Mouse (Mus musculus) limb, embryonic 11.5 days (tissue): ENCODE measurements around the gene Atxn2l. TPM values are rescaled to one million over a fixed set of nuclear protein-coding genes. Genes with fewer than 3 reads are reported as not detected.

Experiments
- ATAC-seq: fragments of 200-750 bp; cut with Nextera tagmentation; 2 replicates; pipeline ENCODE4 v1.8.0; 2017; ENCODE audit warnings: low read depth; ENCODE audit not compliant: insufficient number of reproducible peaks, low FRiP score, low TSS enrichment
- DNase-seq: peaks from one replicate; pipeline ENCODE4 v3.0.0-alpha.2; 2015; ENCODE audit warnings: low spot score
- H3K27ac ChIP-seq: fragments of 300-500 bp; sonication (generic); replicated peaks from 2 replicates; pipeline ENCODE4 v1.5.1; 2014; ENCODE audit warnings: low read depth, mild to moderate bottlenecking, low read length
- H3K27me3 ChIP-seq: fragments of 300-500 bp; sonication (generic); 2 replicates; pipeline ENCODE4 v1.6.1; 2014; ENCODE audit warnings: mild to moderate bottlenecking, low read length, mixed read lengths; ENCODE audit not compliant: control insufficient read depth, insufficient read depth
- H3K36me3 ChIP-seq: fragments of 300-500 bp; sonication (generic); 2 replicates; pipeline ENCODE4 v1.6.1; 2014; ENCODE audit warnings: mild to moderate bottlenecking, low read length, moderate library complexity, mixed read lengths; ENCODE audit not compliant: control insufficient read depth, insufficient read depth
- H3K4me1 ChIP-seq: fragments of 300-500 bp; sonication (generic); 2 replicates; pipeline ENCODE4 v1.6.1; 2014; ENCODE audit warnings: low read length, mixed read lengths; ENCODE audit not compliant: control insufficient read depth, insufficient read depth
- H3K4me2 ChIP-seq: fragments of 300-500 bp; sonication (generic); 2 replicates; pipeline ENCODE4 v1.6.1; 2014; ENCODE audit warnings: low read depth, mild to moderate bottlenecking, moderate library complexity; ENCODE audit not compliant: severe bottlenecking
- H3K4me3 ChIP-seq: fragments of 300-500 bp; sonication (generic); 2 replicates; pipeline ENCODE4 v1.5.1; 2014; ENCODE audit warnings: low read depth, low read length
- H3K9ac ChIP-seq: fragments of 300-500 bp; sonication (generic); 2 replicates; pipeline ENCODE4 v1.6.1; 2014; ENCODE audit warnings: mild to moderate bottlenecking, low read length
- H3K9me3 ChIP-seq: fragments of 300-500 bp; sonication (generic); 2 replicates; pipeline ENCODE4 v1.6.1; 2016; ENCODE audit warnings: low read length; ENCODE audit not compliant: control insufficient read depth
- WGBS: fragments of 180-500 bp; shearing (Covaris S2); extraction: QIAGEN DNeasy Blood & Tissue Kit; methylation state at CpG from one replicate; pipeline ENCODE4 v1.1.7; 2014; 5-methylcytosine and 5-hydroxymethylcytosine counted together
- polyA plus RNA-seq: library from polyadenylated mRNA; unstranded; fragments of >200 nt; fragmentation: Nextera tagmentation; extraction: Ambion mirVana; gene quantifications from 2 replicates; pipeline ENCODE4 v1.2.1, GENCODE M21; 2014

The Atxn2l gene
- polyA plus RNA-seq, 1 experiment from 2014 or later, result 62.0 TPM

DNA sequence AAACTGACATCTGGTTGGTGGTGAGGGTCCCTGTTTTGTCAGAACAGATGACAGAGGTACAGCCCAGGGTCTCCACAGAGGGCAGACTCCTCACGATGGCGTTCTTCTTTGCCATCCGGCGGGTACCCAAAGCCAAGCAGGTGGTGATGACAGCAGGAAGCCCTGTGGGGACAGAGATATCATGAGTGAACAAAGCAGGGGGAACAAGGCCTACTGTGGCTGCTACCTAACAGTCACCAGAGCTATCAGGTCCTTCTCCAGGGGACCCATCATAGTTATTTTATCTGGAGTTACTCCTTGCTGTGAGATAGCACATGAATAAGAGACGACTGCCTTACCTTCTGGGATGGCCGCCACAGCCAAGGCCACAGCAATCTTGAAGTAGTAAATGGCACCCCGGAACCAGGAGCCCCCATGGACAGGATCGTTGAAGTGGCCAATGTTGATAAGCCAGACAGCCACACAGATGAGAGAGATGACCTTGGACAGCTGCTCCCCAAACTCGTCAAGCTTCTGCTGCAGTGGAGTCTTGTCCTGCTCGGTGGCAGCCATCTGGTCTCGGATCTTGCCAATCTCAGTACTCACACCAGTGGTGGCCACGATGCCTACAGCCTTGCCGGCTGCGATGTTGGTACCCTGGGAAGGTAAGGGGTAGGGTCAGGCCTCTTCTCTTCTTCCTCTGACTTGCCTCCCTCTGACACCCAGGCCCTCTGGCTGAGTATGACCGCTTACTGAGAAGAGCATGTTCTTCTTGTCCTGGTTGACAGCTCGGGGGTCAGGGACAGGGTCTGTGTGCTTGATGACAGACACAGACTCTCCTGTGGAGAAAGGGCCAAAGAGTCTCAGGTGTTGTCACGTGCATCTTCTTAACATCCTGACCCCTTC lies 46.6 kb downstream of the Atxn2l start:
- Histone ChIP-seq H3K9me3 (no peaks in the 10 kb centered on the region), H3K36me3 (no peaks in the 10 kb centered on the region), H3K9ac (no peak overlapping the region), H3K4me1 (0 out of 2 replicates have a peak, but pooled peaks cover 8% of the 10 kb centered on the region), H3K27ac (no peak overlapping the region), H3K4me2 (no peak overlapping the region), H3K27me3 (no peaks in the 10 kb centered on the region), H3K4me3 (no peak overlapping the region)
- WGBS, result 87% methylated on average over 17 of the region's 17 CpGs
- DNase-seq, result no peak
- ATAC-seq, result no peak

DNA sequence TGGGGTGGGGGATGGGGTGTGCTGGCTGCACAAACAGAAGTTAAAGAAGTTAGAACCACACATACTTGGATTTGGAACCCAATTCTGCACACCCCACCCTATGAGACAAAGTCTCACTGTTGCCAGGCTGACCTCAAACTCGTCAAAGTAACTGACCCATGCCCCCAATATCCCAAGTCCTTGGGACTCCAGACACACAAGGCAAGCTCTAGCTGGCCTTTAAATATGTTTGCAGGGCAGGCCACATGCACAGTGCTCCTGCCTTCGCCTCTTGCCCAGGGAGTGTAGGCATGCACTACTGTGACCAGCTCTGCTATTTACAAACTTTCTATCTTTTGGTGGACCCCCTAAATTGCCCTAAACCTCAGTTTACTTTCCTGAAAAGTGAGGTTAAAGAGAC lies 48.0 kb downstream of the Atxn2l start:
- Histone ChIP-seq H3K27ac (no peak overlapping the region), H3K4me3 (no peak overlapping the region), H3K9ac (no peak overlapping the region), H3K27me3 (no peaks in the 10 kb centered on the region), H3K4me2 (no peak overlapping the region), H3K9me3 (no peaks in the 10 kb centered on the region), H3K36me3 (no peaks in the 10 kb centered on the region), H3K4me1 (no peaks in the 10 kb centered on the region)
- ATAC-seq, result no peak
- DNase-seq, result no peak
- 82% methylated on average over 2 of the region's 2 CpGs for WGBS

DNA sequence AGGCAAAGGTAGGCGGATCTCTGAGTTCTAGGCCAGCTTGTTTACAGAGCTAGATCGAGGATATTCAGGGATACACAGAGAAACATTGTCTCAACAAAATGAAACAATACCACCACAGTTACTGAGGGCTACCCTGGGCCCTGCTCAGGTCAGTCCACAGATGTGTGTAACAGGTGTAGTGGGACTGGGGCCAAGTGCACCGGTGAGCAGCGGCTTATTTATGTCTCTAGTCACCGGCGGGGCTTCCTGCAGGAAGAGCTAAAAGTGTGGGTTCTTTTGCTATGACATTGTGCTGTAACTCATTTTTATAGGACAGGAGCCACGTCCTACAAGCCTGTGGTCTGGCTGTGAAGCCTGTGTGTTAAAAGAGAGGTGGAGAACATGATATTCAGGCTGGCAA lies 49.4 kb downstream of the Atxn2l start:
- 52% methylated on average over 7 of the region's 7 CpGs for WGBS
- Histone ChIP-seq H3K4me3 (no peak overlapping the region), H3K36me3 (no peaks in the 10 kb centered on the region), H3K9me3 (no peaks in the 10 kb centered on the region), H3K4me1 (no peaks in the 10 kb centered on the region), H3K9ac (no peak overlapping the region), H3K27ac (no peak overlapping the region), H3K27me3 (no peaks in the 10 kb centered on the region), H3K4me2 (no peak overlapping the region)
- DNase-seq (no peak), ATAC-seq (no peak)

DNA sequence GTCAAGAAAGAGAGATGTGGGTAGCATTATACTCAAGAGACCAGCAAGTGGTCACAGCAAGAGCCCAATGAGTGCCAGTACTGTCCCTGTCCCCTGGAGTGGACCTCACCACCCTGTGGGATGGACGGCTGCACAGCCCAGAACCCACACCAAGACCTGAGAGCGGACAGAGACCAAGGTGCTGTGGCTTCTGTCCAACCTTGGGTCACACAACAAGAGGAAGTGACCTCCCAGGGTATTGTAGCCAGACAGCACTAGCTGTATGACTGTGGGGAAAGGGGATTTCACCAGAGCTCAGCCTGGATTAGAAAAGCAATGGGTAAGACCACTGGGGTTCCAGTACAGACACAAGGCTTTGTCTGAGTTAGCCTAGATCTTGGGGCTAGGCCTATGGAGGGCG lies 51.0 kb downstream of the Atxn2l start:
- Histone ChIP-seq H3K27me3 (no peaks in the 10 kb centered on the region), H3K27ac (no peak overlapping the region), H3K4me1 (no peaks in the 10 kb centered on the region), H3K4me2 (no peak overlapping the region), H3K36me3 (no peaks in the 10 kb centered on the region), H3K4me3 (no peak overlapping the region), H3K9ac (no peak overlapping the region), H3K9me3 (no peaks in the 10 kb centered on the region)
- no peak for ATAC-seq
- 85% methylated on average over 3 of the region's 3 CpGs for WGBS
- no peak for DNase-seq

DNA sequence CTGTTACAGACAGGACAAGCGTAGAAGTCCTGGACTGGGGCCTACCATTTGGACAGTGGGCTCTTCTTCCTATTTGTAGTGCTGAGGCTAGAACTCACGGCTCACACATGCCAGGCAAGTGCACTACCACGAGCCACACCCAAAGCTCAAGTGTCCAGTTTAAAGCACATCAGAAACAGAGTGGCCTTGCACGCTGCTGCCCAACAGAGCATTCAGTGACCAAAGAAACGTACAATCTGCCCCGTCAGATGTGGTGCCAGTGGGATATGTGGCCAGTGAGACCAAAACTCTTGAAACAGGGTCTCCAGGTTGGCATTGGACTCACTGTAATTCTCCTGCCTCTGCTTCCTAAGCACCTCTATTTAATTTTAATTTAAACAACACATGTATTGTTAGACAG lies 52.6 kb downstream of the Atxn2l start:
- Histone ChIP-seq H3K27ac (no peak overlapping the region), H3K9me3 (no peaks in the 10 kb centered on the region), H3K9ac (no peak overlapping the region), H3K27me3 (no peaks in the 10 kb centered on the region), H3K4me3 (no peak overlapping the region), H3K4me2 (no peak overlapping the region), H3K36me3 (no peaks in the 10 kb centered on the region), H3K4me1 (no peaks in the 10 kb centered on the region)
- DNase-seq (no peak), ATAC-seq (no peak)
- 91% methylated on average over 6 of the region's 6 CpGs for WGBS

DNA sequence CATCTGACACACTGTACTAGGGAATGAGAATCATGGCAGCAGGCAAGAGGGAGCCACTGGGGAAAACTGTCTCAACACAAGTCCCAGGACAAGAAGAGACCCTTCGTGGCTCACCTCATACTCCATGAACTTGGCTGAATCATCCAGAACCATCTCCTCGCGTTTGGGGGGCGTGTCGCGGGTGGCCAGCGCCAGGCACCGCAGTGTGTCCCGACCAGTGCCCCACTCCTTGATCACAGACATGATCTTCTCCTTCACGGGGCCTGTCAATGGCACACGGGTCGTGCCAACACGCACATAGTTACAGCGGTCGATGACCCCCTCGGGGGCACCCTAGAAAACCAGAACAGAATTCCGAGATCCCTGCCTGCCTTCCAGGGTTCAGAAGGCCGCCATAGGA lies 53.2 kb downstream of the Atxn2l start:
- no peak overlapping the region for H3K4me3 ChIP-seq
- no peak overlapping the region for H3K4me2 ChIP-seq
- H3K27ac ChIP-seq, result no peak overlapping the region
- H3K4me1 ChIP-seq, result no peaks in the 10 kb centered on the region
- no peaks in the 10 kb centered on the region for H3K9me3 ChIP-seq
- DNase-seq (no peak), ATAC-seq (no peak)
- WGBS, result 89% methylated on average over 18 of the region's 18 CpGs
- peaks cover 2% of the 10 kb centered on the region for H3K36me3 ChIP-seq
- H3K9ac ChIP-seq, result no peak overlapping the region
- H3K27me3 ChIP-seq, result no peaks in the 10 kb centered on the region

DNA sequence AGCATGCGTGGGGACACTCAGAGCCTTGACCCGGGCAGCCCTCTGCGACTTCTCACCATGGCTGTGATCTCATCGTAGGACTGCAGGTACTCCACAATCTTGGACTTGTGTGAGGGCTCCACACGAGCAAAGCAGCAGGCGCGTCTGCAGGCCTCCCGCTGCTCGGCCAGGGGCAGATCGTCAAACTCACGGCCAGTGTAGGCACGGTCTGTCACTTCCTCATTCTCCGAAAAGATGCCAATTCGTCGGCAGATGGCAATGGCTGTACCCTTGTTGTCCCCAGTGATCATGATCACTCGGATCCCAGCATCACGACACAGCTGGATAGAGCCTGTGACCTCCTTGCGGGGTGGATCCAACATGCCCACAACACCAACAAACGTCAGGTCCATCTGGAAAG lies 54.8 kb downstream of the Atxn2l start:
- no peak for DNase-seq
- no peaks in the 10 kb centered on the region for H3K27me3 ChIP-seq
- whole genome bisulfite sequencing, result 89% methylated on average over 19 of the region's 19 CpGs
- H3K9me3 ChIP-seq, result no peaks in the 10 kb centered on the region
- no peak for ATAC-seq
- no peak overlapping the region for H3K4me3 ChIP-seq
- no peak overlapping the region for H3K4me2 ChIP-seq
- H3K27ac ChIP-seq, result no peak overlapping the region
- H3K36me3 ChIP-seq, result peaks cover 7% of the 10 kb centered on the region
- no peaks in the 10 kb centered on the region for H3K4me1 ChIP-seq
- no peak overlapping the region for H3K9ac ChIP-seq

DNA sequence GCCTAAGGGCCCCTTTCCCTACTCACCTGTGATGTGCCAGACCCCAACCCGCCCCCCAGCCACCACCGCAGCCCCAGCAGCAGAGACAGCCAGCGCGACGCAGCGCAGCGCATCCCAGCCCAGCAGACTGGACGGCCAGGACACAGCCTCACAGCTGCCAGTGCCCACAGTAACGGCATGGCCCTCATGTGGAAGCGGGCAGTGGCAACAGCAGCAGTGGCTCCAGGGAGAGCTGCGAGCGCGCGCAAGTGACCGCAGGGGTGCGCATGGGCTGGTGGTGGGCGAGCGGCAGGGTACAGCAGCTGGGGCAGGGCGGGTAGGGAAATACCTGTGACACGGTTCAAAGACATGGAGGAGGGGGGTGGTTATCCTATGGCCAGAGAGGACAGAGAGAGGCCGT lies 57.0 kb downstream of the Atxn2l start:
- peaks cover 7% of the 10 kb centered on the region for H3K36me3 ChIP-seq
- ATAC-seq (no peak), DNase-seq (no peak)
- H3K27me3 ChIP-seq, result no peaks in the 10 kb centered on the region
- no peak overlapping the region for H3K4me2 ChIP-seq
- H3K27ac ChIP-seq, result no peak overlapping the region
- no peak overlapping the region for H3K9ac ChIP-seq
- WGBS, result 88% methylated on average over 21 of the region's 21 CpGs
- H3K4me1 ChIP-seq, result no peaks in the 10 kb centered on the region
- H3K9me3 ChIP-seq, result no peaks in the 10 kb centered on the region
- H3K4me3 ChIP-seq, result no peak overlapping the region
